Mouse (Mus musculus) hindbrain, embryonic 11.5 days (tissue): ENCODE data around the gene Pgpep1l. TPM values are rescaled to one million over a fixed set of nuclear protein-coding genes. Genes with fewer than 3 reads are reported as not detected.
"Not testable (repeated sequence)": the region's sequence is repeated elsewhere in the genome, so short reads cannot be mapped to it uniquely, and the experiment has no call there.

Source experiments
- ATAC-seq: fragments of 200-750 bp; cut with Nextera tagmentation; 2 replicates; pipeline ENCODE4 v1.8.0; 2017; ENCODE audit warnings: mild to moderate bottlenecking, moderate TSS enrichment, moderate library complexity; ENCODE audit not compliant: low FRiP score
- DNase-seq: peaks from one replicate; pipeline ENCODE4 v3.0.0-alpha.2; 2015; ENCODE audit warnings: low spot score
- H3K27ac ChIP-seq: fragments of 300-500 bp; sonication (generic); 2 replicates; pipeline ENCODE4 v1.5.1; 2014; ENCODE audit warnings: mild to moderate bottlenecking, low read depth, low read length
- H3K27me3 ChIP-seq: fragments of 300-500 bp; sonication (generic); 2 replicates; pipeline ENCODE4 v1.6.1; 2014; ENCODE audit warnings: mild to moderate bottlenecking, low read length, moderate library complexity, mixed read lengths; ENCODE audit not compliant: control insufficient read depth, insufficient read depth
- H3K36me3 ChIP-seq: fragments of 300-500 bp; sonication (generic); 2 replicates; pipeline ENCODE4 v1.6.1; 2014; ENCODE audit warnings: mild to moderate bottlenecking, low read length, moderate library complexity, mixed read lengths; ENCODE audit not compliant: control insufficient read depth, insufficient read depth
- H3K4me1 ChIP-seq: fragments of 300-500 bp; sonication (generic); replicated peaks from 2 replicates; pipeline ENCODE4 v1.6.1; 2014; ENCODE audit warnings: low read length, mixed read lengths; ENCODE audit not compliant: control insufficient read depth, insufficient read depth
- H3K4me2 ChIP-seq: fragments of 300-500 bp; sonication (generic); replicated peaks from 2 replicates; pipeline ENCODE4 v1.6.1; 2014; ENCODE audit warnings: mild to moderate bottlenecking, low read depth, low read length
- H3K4me3 ChIP-seq: fragments of 300-500 bp; sonication (generic); 2 replicates; pipeline ENCODE4 v1.5.1; 2014; ENCODE audit warnings: low read depth, low read length
- H3K9ac ChIP-seq: fragments of 300-500 bp; sonication (generic); 2 replicates; pipeline ENCODE4 v1.6.1; 2014; ENCODE audit warnings: low read depth, low read length
- H3K9me3 ChIP-seq: fragments of 300-500 bp; sonication (generic); 2 replicates; pipeline ENCODE4 v1.6.1; 2016; ENCODE audit warnings: low read length; ENCODE audit not compliant: control insufficient read depth
- WGBS: fragments of 180-500 bp; shearing (Covaris S2); extraction: QIAGEN DNeasy Blood & Tissue Kit; methylation state at CpG from one replicate; pipeline ENCODE4 v1.1.7; 2014; 5-methylcytosine and 5-hydroxymethylcytosine counted together
- polyA plus RNA-seq: library from polyadenylated mRNA; unstranded; fragments of >200 nt; fragmentation: Nextera tagmentation; extraction: Ambion mirVana; gene quantifications from 2 replicates; pipeline ENCODE4 v1.2.1, GENCODE M21; 2014

Pgpep1l gene
- polyA plus RNA-seq, 1 experiment from 2014 or later: not detected

DNA sequence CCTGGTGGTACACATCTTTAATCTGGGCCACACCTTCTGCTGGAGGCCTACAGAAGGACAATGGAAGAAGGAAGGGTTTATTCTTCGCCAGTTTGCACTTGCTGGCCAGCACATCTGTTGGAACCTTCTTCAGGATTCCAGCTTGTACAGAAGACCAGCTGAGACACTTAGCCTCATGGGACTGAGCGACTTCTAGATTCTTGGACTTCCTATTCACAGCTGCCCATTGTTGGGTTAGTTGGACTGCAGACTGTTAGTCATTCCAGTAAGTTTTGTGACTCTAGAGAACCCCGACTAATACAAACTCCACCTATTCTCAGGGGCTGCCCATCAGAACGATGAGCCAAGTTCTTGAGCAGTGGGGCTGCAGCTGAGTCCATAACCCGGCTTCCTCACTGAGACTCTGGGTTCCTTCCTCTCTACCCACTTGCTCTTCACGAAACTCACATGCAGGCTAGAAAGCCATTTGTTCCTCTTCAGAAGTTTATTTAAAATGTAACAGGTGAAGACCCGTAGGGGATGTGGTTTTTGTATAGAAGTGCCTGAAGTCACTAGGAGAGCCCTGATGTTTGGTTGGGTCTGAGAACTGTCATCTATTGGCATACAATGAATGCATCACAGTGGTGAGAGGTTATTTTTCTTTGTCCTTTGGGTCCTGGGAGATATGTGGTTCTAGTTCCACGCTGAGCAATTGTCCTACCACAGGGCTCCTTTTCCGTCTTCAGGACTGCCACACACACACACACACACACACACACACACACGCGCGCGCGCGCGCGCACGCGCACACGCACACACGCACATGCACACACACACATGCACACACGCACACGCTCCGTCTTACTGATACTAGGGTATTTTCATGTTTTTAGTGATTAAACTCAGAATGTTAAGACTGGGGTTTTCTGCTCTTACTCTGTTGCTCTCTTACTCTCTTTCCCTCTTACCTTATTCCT lies 22.8 kb upstream of the Pgpep1l start:
- DNase-seq: no peak
- WGBS: 92% methylated on average over 24 of the region's 24 CpGs

GRCm38 (mm10) chr7:68285851-68286298 lies 21.8 kb upstream of the Pgpep1l start:
- Histone ChIP-seq H3K9me3 (no peaks in the 10 kb centered on the region), H3K27ac (no peak overlapping the region), H3K4me3 (no peak overlapping the region), H3K9ac (no peak overlapping the region), H3K4me1 (no peaks in the 10 kb centered on the region), H3K4me2 (no peak overlapping the region), H3K36me3 (no peaks in the 10 kb centered on the region), H3K27me3 (no peaks in the 10 kb centered on the region)
- DNase-seq (no peak), ATAC-seq (no peak)
- 67% methylated on average over 8 of the region's 8 CpGs for WGBS

More for the DNA sequence above, 22.8 kb upstream of the Pgpep1l start:
- Histone ChIP-seq H3K4me3 (no peak overlapping the region), H3K4me1 (no peaks in the 10 kb centered on the region), H3K4me2 (no peak overlapping the region), H3K27ac (no peak overlapping the region), H3K36me3 (no peaks in the 10 kb centered on the region), H3K27me3 (no peaks in the 10 kb centered on the region), H3K9ac (no peak overlapping the region), H3K9me3 (no peaks in the 10 kb centered on the region)
- ATAC-seq: no peak

GRCm38 (mm10) chr7:68283776-68284175 lies 19.7 kb upstream of the Pgpep1l start:
- H3K4me2 ChIP-seq: no peak overlapping the region
- H3K4me3 ChIP-seq: no peak overlapping the region
- no peak overlapping the region for H3K9ac ChIP-seq
- H3K4me1 ChIP-seq: no peaks in the 10 kb centered on the region
- H3K27ac ChIP-seq: no peak overlapping the region
- no peaks in the 10 kb centered on the region for H3K36me3 ChIP-seq
- DNase-seq (no peak), ATAC-seq (no peak)
- H3K27me3 ChIP-seq: no peaks in the 10 kb centered on the region
- no peaks in the 10 kb centered on the region for H3K9me3 ChIP-seq
- WGBS: 86% methylated on average over 7 of the region's 7 CpGs

DNA sequence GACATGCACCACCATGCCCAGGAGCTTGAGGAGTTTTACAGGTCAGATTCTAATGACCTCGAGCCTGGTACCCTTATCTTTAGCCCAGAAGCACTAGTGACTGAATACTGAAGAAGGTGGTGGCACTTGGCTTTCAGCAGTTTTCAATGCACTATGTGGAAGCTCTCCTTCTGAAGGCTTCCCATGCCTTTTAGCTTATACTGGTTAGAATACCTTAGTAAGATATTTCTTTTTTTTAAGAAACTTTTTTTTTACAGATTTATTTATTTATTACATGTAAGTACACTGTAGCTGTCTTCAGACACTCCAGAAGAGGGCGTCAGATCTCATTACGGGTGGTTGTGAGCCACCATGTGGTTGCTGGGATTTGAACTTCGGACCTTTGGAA lies 19.1 kb upstream of the Pgpep1l start:
- H3K9ac ChIP-seq, H3K36me3 ChIP-seq, ATAC-seq, H3K27ac ChIP-seq, DNase-seq, H3K27me3 ChIP-seq, H3K4me2 ChIP-seq, H3K4me1 ChIP-seq, H3K9me3 ChIP-seq, H3K4me3 ChIP-seq: not testable (repeated sequence)
- WGBS: 82% methylated on average over 4 of the region's 4 CpGs

GRCm38 (mm10) chr7:68282304-68283132 lies 18.5 kb upstream of the Pgpep1l start:
- no peak overlapping the region for H3K4me2 ChIP-seq
- no peak overlapping the region for H3K9ac ChIP-seq
- ATAC-seq: no peak
- no peaks in the 10 kb centered on the region for H3K9me3 ChIP-seq
- H3K27me3 ChIP-seq: no peaks in the 10 kb centered on the region
- WGBS: 83% methylated on average over 22 of the region's 22 CpGs
- no peaks in the 10 kb centered on the region for H3K36me3 ChIP-seq
- H3K27ac ChIP-seq: no peak overlapping the region
- no peak overlapping the region for H3K4me3 ChIP-seq
- DNase-seq: no peak
- H3K4me1 ChIP-seq: no peaks in the 10 kb centered on the region

GRCm38 (mm10) chr7:68281341-68281740 lies 17.3 kb upstream of the Pgpep1l start:
- peaks cover 5% of the 10 kb centered on the region; the same call in 1 of the 2 replicates for H3K27me3 ChIP-seq
- no peaks in the 10 kb centered on the region for H3K9me3 ChIP-seq
- H3K9ac ChIP-seq: no peak overlapping the region
- H3K4me3 ChIP-seq: no peak overlapping the region
- WGBS: 82% methylated on average over 5 of the region's 5 CpGs
- H3K36me3 ChIP-seq: no peaks in the 10 kb centered on the region
- no peak overlapping the region for H3K4me2 ChIP-seq
- DNase-seq (no peak), ATAC-seq (no peak)
- no peaks in the 10 kb centered on the region for H3K4me1 ChIP-seq
- no peak overlapping the region for H3K27ac ChIP-seq

DNA sequence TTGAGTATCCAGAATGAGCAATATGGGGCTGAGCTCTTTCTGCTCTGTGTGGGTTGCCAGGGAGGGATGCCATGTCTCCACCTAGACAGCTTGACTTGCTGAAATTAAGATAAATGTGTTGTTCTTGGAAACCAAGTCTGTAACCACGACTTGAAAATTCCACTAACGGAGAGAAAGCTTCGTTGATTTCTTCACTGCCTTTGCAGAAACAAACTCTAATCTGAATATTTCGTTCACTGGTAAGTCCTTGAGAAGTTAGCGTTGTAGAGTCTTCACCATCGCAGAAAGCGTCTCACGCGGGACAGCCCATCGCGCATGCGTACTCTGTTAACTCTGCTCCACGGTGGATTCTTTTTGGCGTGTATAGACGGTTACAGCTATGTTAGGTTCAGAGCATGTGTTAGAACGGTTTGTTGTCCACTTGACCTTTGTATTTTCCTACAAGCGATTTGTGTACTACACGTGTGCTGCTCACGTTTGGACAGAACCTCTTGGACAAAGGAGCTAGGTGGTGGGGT lies 16.4 kb upstream of the Pgpep1l start:
- Histone ChIP-seq H3K9me3 (no peaks in the 10 kb centered on the region), H3K4me3 (no peak overlapping the region), H3K27ac (no peak overlapping the region), H3K36me3 (no peaks in the 10 kb centered on the region), H3K4me2 (no peak overlapping the region), H3K4me1 (peaks cover 3% of the 10 kb centered on the region; the same call in 1 of the 2 replicates), H3K27me3 (peaks cover 6% of the 10 kb centered on the region), H3K9ac (no peak overlapping the region)
- 94% methylated on average over 19 of the region's 19 CpGs for WGBS
- DNase-seq (no peak), ATAC-seq (no peak)

GRCm38 (mm10) chr7:68279481-68279880 lies 15.4 kb upstream of the Pgpep1l start:
- DNase-seq: no peak
- peaks cover 6% of the 10 kb centered on the region for H3K27me3 ChIP-seq
- H3K4me1 ChIP-seq: peaks cover 3% of the 10 kb centered on the region; the same call in 1 of the 2 replicates
- 91% methylated on average over 7 of the region's 7 CpGs for WGBS
- no peak overlapping the region for H3K4me3 ChIP-seq
- H3K4me2 ChIP-seq: no peak overlapping the region
- no peak overlapping the region for H3K27ac ChIP-seq
- no peak for ATAC-seq
- H3K36me3 ChIP-seq: no peaks in the 10 kb centered on the region
- H3K9me3 ChIP-seq: no peaks in the 10 kb centered on the region
- H3K9ac ChIP-seq: no peak overlapping the region
